Mouse (Mus musculus) hindbrain, embryonic 16.5 days (tissue): ENCODE measurements around the gene Olfr1459. TPM values are rescaled to one million over a fixed set of nuclear protein-coding genes. Genes with fewer than 3 reads are reported as not detected.

Experiments used
- ATAC-seq: fragments of 200-750 bp; cut with Nextera tagmentation; 2 replicates; pipeline ENCODE4 v1.8.0; 2017; ENCODE audit warnings: moderate TSS enrichment, moderate library complexity
- H3K27ac ChIP-seq: fragments of 300-500 bp; sonication (generic); 2 replicates; pipeline ENCODE4 v1.5.1; 2014; ENCODE audit warnings: low read depth, mild to moderate bottlenecking, control low read depth, low read length, moderate library complexity
- H3K27me3 ChIP-seq: fragments of 300-500 bp; sonication (generic); replicated peaks from 2 replicates; pipeline ENCODE4 v1.6.1; 2014; ENCODE audit warnings: low read length; ENCODE audit not compliant: control insufficient read depth, insufficient read depth
- H3K36me3 ChIP-seq: fragments of 300-500 bp; sonication (generic); 2 replicates; pipeline ENCODE4 v1.6.1; 2014; ENCODE audit warnings: mild to moderate bottlenecking, low read length, moderate library complexity, mixed read lengths; ENCODE audit not compliant: control insufficient read depth, insufficient read depth
- H3K4me1 ChIP-seq: fragments of 300-500 bp; sonication (generic); 2 replicates; pipeline ENCODE4 v1.6.1; 2014; ENCODE audit warnings: low read depth, low read length; ENCODE audit not compliant: control insufficient read depth, insufficient read depth
- H3K4me2 ChIP-seq: fragments of 300-500 bp; sonication (generic); 2 replicates; pipeline ENCODE4 v1.6.1; 2014; ENCODE audit warnings: mild to moderate bottlenecking, low read length, control low read depth, moderate library complexity
- H3K4me3 ChIP-seq: fragments of 300-500 bp; sonication (generic); 2 replicates; pipeline ENCODE4 v1.5.1; 2014; ENCODE audit warnings: mild to moderate bottlenecking, low read length, control low read depth, moderate library complexity
- H3K9ac ChIP-seq: fragments of 300-500 bp; sonication (generic); 2 replicates; pipeline ENCODE4 v1.6.1; 2014; ENCODE audit warnings: low read depth, mild to moderate bottlenecking, control low read depth, low read length, moderate library complexity
- H3K9me3 ChIP-seq: fragments of 300-500 bp; sonication (generic); 2 replicates; pipeline ENCODE4 v1.6.1; 2014; ENCODE audit warnings: mild to moderate bottlenecking, low read length, moderate library complexity; ENCODE audit not compliant: control insufficient read depth
- WGBS: fragments of 180-500 bp; shearing (Covaris S2); extraction: QIAGEN DNeasy Blood & Tissue Kit; methylation state at CpG from one replicate; pipeline ENCODE4 v1.1.7; 2014; 5-methylcytosine and 5-hydroxymethylcytosine counted together
- polyA plus RNA-seq: library from polyadenylated mRNA; unstranded; fragments of >200 nt; fragmentation: Nextera tagmentation; extraction: Ambion mirVana; gene quantifications from 2 replicates; pipeline ENCODE4 v1.2.1, GENCODE M21; 2015

Gene Olfr1459
- not detected in 2 replicates for polyA plus RNA-seq

DNA sequence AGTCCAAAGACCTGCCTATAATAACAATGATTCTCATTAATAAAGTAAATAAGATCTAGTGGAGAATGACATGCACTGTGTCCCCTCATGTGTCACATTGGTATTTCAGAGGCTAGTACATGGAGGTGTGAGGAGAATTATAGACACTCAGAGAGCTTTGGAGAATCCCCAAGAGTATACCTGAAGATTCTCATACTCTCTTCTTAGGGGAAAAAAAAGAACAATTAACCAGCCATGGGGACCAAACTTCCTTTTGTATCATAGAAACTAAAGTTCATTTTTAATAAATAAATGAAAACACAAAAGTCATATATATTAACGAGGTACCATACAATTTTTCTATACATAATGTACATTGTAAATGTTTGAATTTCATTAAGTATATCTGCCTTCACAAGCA, at the start of gene Olfr1459:
Olfr1459 (minus strand) TSS at position 101 of the 400 bp plus-strand sequence.
- Histone ChIP-seq H3K4me1 (no peaks in the 10 kb centered on the region), H3K4me3 (no peak within 1 kb of the TSS), H3K36me3 (no peaks in the 10 kb centered on the region), H3K4me2 (no peak within 1 kb of the TSS), H3K27me3 (no peaks in the 10 kb centered on the region), H3K27ac (no peak within 1 kb of the TSS), H3K9ac (no peak within 1 kb of the TSS), H3K9me3 (peaks cover 4% of the 10 kb centered on the region; the same call in 1 of the 2 replicates)
- ATAC-seq: no peak
- WGBS: 78% methylated on average over 1 of the region's 1 CpGs

DNA sequence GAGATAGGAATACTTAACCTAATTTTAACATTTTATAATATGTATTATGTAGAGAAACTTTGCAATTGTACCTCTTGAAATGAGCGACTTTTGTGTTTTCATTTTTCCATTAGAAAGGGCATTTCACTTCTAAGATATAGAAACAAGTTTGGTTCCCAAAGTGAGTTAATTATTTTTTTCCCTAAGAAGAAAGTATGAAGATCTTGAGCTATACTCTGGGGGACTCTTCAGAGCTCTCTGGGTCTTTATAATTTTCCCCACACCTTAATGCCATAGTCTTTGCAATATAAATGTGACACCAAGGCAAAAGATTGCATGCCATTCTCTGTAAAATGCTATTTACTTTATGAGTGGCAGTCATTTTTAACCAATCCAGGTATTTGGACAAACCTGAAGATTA, 36.1 kb upstream of the Olfr1459 start, which contains the start of gene Olfr1462:
Olfr1462 (plus strand) TSS at position 301 of the 400 bp plus-strand sequence.
- H3K9ac ChIP-seq: no peak within 1 kb of the TSS
- H3K36me3 ChIP-seq: no peaks in the 10 kb centered on the region
- H3K27me3 ChIP-seq: no peaks in the 10 kb centered on the region
- no peak for ATAC-seq
- H3K9me3 ChIP-seq: peaks cover 2% of the 10 kb centered on the region
- 85% methylated on average over 1 of the region's 1 CpGs for WGBS
- H3K4me2 ChIP-seq: no peak within 1 kb of the TSS
- H3K4me1 ChIP-seq: no peaks in the 10 kb centered on the region
- H3K27ac ChIP-seq: no peak within 1 kb of the TSS
- H3K4me3 ChIP-seq: no peak within 1 kb of the TSS

DNA sequence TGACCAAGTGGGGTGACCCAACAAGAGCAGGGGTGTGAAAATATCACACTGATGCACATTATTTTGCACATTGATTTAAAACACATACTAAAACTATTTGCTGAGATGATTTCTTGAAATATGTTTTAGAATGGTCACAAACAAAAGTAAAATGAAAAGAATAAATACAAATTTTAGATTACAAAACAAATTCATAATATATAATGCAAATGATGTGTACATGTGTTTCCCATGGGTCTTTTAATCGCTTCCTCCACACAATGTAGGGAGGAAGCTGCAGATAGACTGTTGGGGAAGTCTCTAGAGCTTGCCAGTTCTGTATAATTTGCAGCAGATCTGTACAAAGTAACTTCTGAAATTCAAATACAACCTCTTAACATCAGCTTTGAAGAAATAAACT, 13.4 kb upstream of the Olfr1459 start, which contains the start of gene Olfr1461:
Olfr1461 (plus strand) TSS at position 301 of the 400 bp plus-strand sequence.
- WGBS: 67% methylated on average over 1 of the region's 1 CpGs
- H3K27ac ChIP-seq: no peak within 1 kb of the TSS
- H3K4me3 ChIP-seq: no peak within 1 kb of the TSS
- no peaks in the 10 kb centered on the region for H3K4me1 ChIP-seq
- H3K9me3 ChIP-seq: peaks cover 2% of the 10 kb centered on the region; the same call in 1 of the 2 replicates
- no peaks in the 10 kb centered on the region for H3K36me3 ChIP-seq
- no peak within 1 kb of the TSS for H3K4me2 ChIP-seq
- no peak within 1 kb of the TSS for H3K9ac ChIP-seq
- ATAC-seq: no peak
- H3K27me3 ChIP-seq: no peaks in the 10 kb centered on the region

DNA sequence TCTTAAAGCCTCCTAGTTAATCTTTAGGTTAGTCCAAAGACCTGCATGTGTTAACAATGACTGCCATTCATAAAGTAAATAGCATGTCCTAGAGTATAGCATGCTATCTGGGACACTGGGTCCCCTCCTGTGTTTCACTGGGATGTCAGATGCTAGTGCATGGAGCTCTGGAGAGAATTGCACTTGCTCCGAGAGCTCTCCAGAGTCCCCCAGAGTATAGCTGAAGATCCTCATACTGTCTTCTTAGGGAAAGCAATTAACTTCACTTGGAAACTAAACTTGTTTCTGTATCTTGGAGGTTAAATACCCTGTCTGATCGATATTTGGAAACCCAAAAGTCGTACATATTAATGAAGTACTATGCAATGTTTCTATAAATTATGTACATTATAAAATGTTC, 42.7 kb downstream of the Olfr1459 start, which contains the start of gene Olfr1458:
Olfr1458 (minus strand) TSS at position 101 of the 400 bp plus-strand sequence.
- 89% methylated on average over 3 of the region's 3 CpGs for WGBS

DNA sequence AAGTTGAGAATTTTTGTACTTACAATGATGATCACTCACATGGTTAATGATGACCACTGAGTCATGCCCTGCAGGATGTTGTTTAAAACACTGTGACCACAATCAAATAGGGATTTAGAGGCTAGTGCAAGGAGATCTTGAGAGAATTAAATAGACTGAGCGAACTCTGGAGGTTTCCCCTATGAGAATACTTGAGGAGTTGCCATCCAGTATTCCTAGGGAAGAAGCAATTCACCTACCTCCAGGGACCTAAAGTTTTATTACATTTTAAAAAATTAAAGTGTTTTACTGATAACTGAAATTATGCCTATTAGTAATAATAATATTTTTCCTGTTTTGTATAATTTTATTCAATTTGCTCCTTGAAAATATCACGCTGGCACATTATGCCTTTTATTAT, 51.6 kb downstream of the Olfr1459 start, which contains the start of gene Olfr1457:
Olfr1457 (minus strand) TSS at position 101 of the 400 bp plus-strand sequence.
- WGBS: 75% methylated on average over 2 of the region's 2 CpGs

More for the DNA sequence above, 42.7 kb downstream of the Olfr1459 start, which contains the start of gene Olfr1458:
- Histone ChIP-seq H3K4me2 (no peak within 1 kb of the TSS), H3K27me3 (no peaks in the 10 kb centered on the region), H3K36me3 (no peaks in the 10 kb centered on the region), H3K27ac (no peak within 1 kb of the TSS), H3K4me1 (no peaks in the 10 kb centered on the region), H3K9me3 (peaks cover 6% of the 10 kb centered on the region), H3K4me3 (no peak within 1 kb of the TSS), H3K9ac (no peak within 1 kb of the TSS)
- no peak for ATAC-seq

DNA sequence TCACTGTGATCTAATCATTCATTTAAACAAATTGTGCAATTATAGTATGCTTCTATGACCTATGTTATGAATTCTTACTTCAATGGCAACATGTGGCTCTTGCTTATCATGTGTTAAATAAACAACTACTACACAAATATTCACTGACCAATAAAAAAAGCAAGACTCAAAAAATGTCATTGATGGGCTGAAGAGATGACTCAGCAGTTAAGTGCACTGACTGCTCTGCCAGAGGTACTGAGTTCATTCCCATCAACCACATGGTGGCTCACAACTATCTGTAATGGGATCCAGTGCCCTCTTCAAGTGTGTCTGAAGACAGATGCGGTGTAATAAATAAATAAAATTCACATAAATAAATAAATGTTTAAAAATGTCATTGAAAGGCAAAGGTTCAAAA, 55.4 kb downstream of the Olfr1459 start:
- H3K9me3 ChIP-seq: peaks cover 10% of the 10 kb centered on the region
- H3K4me1 ChIP-seq: no peaks in the 10 kb centered on the region
- no peak overlapping the region for H3K4me2 ChIP-seq
- no peak overlapping the region for H3K27ac ChIP-seq
- no peak for ATAC-seq
- H3K27me3 ChIP-seq: no peaks in the 10 kb centered on the region
- 93% methylated on average over 1 of the region's 1 CpGs for WGBS
- no peak overlapping the region for H3K4me3 ChIP-seq
- no peak overlapping the region for H3K9ac ChIP-seq
- H3K36me3 ChIP-seq: no peaks in the 10 kb centered on the region

More for the DNA sequence above, 51.6 kb downstream of the Olfr1459 start, which contains the start of gene Olfr1457:
- no peaks in the 10 kb centered on the region for H3K36me3 ChIP-seq
- H3K27ac ChIP-seq: no peak within 1 kb of the TSS
- H3K9me3 ChIP-seq: peaks cover 3% of the 10 kb centered on the region; the same call in 1 of the 2 replicates
- H3K4me2 ChIP-seq: no peak within 1 kb of the TSS
- ATAC-seq: no peak
- no peak within 1 kb of the TSS for H3K9ac ChIP-seq
- H3K4me3 ChIP-seq: no peak within 1 kb of the TSS
- H3K27me3 ChIP-seq: no peaks in the 10 kb centered on the region
- no peaks in the 10 kb centered on the region for H3K4me1 ChIP-seq

Other genes with a start within 250 kb of the Olfr1459 start
- not detected in 2 replicates for gene Olfr1447, start 245.8 kb downstream of the Olfr1459 start, polyA plus RNA-seq
- not detected in 2 replicates for gene Olfr1448, start 225.1 kb downstream of the Olfr1459 start, polyA plus RNA-seq
- not detected in 2 replicates for gene Olfr1449, start 218.7 kb downstream of the Olfr1459 start, polyA plus RNA-seq
- gene Olfr1450, start 199.3 kb downstream of the Olfr1459 start, polyA plus RNA-seq: not detected in 2 replicates
- not detected in 2 replicates for gene Olfr1451, start 154.5 kb downstream of the Olfr1459 start, polyA plus RNA-seq
- not detected in 2 replicates for gene Olfr1453, start 121.2 kb downstream of the Olfr1459 start, polyA plus RNA-seq
- not detected in 2 replicates for gene Olfr1454, start 88.9 kb downstream of the Olfr1459 start, polyA plus RNA-seq
- not detected in 2 replicates for gene Olfr1457, start 51.7 kb downstream of the Olfr1459 start, polyA plus RNA-seq
- not detected in 2 replicates for gene Olfr1458, start 42.8 kb downstream of the Olfr1459 start, polyA plus RNA-seq
- not detected in 2 replicates for gene Olfr1461, start 13.5 kb upstream of the Olfr1459 start, polyA plus RNA-seq
- gene Olfr1462, start 36.2 kb upstream of the Olfr1459 start, polyA plus RNA-seq: not detected in 2 replicates
- gene Olfr1463, start 81.8 kb upstream of the Olfr1459 start, polyA plus RNA-seq: not detected in 2 replicates
- not detected in 2 replicates for gene Olfr1465, start 166.0 kb upstream of the Olfr1459 start, polyA plus RNA-seq
- gene Olfr1466, start 189.3 kb upstream of the Olfr1459 start, polyA plus RNA-seq: not detected in 2 replicates
- gene Olfr1467, start 212.7 kb upstream of the Olfr1459 start, polyA plus RNA-seq: not detected in 2 replicates